Mouse (Mus musculus) central nervous system, embryonic 18 days (tissue): ENCODE results near the gene Vmn1r223. TPM values are rescaled to one million over a fixed set of nuclear protein-coding genes. Genes with fewer than 3 reads are reported as not detected.

ENCODE experiments used
- polyA plus RNA-seq: library from polyadenylated mRNA; depleted of rRNA; stranded (reverse); fragments of >200 nt; gene quantifications from 2 replicates; pipeline ENCODE4 v1.2.3, GENCODE M21; 2012; rRNA removed

The Vmn1r223 gene
- polyA plus RNA-seq, result not detected in 2 replicates

DNA sequence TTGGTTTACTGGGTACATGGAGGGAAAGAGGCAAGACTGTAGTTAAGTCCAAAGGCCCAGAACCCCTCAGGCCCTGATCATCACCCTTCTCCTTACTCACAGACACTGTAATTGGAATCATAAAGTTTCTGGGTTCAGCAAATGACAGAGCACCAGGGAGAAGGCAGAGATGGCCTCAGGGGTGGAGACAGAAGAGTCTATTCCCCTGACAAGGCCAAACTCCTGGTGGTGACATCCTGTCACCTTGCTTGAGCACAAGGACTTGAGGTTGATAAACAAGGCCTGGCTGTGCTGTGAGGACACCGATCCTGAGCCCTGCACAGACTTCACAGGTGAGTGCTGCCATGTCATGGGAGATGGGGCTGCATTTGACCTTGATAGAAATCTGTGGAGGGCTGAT, at the start of gene Vmn1r223:
TSS of gene Vmn1r223 (plus strand) at position 301 of the 400 bp plus-strand sequence.

GRCm38 (mm10) chr13:23213827-23214226, 33.1 kb upstream of the Vmn1r223 start, which contains the start of gene Vmn1r221:
TSS of gene Vmn1r221 (plus strand) at chr13:23214127.

DNA sequence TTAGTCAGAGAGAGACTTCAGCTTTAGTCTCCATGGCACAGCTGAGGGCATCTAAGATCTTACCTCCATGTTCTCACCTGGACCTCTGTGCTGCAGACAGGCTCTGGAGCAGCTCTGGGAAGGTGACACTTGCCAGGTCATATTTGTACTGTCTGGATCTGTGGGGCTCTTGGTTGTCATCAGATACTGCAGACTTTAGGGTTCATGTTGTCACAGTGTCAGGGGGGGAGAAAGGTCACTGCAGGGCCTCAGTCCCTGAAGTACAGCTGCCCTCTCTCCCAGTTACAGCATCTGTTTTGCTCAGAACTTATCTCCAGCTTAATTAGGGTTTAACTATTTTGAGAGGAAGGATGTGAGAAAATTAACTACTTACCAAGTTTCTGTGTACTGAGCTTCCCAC, 11.1 kb upstream of the Vmn1r223 start, which contains the start of gene Vmn1r222:
TSS of gene Vmn1r222 (minus strand) at position 101 of the 400 bp plus-strand sequence.

Other genes with a start within 250 kb of the Vmn1r223 start
- gene Vmn1r213, start 239.5 kb upstream of the Vmn1r223 start, polyA plus RNA-seq, result 0.03 TPM in 1 of 2 replicates, not detected in the other
- not detected in 2 replicates for gene Vmn1r214, start 216.7 kb upstream of the Vmn1r223 start, polyA plus RNA-seq
- gene Vmn1r215, start 179.1 kb upstream of the Vmn1r223 start, polyA plus RNA-seq, result not detected in 2 replicates
- not detected in 2 replicates for gene Vmn1r217, start 128.9 kb upstream of the Vmn1r223 start, polyA plus RNA-seq
- not detected in 2 replicates for gene Vmn1r218, start 114.0 kb upstream of the Vmn1r223 start, polyA plus RNA-seq
- gene Vmn1r219, start 87.8 kb upstream of the Vmn1r223 start, polyA plus RNA-seq, result not detected in 2 replicates
- not detected in 2 replicates for gene Vmn1r220, start 59.2 kb upstream of the Vmn1r223 start, polyA plus RNA-seq
- gene Vmn1r221, start 33.0 kb upstream of the Vmn1r223 start, polyA plus RNA-seq, result not detected in 2 replicates
- gene Vmn1r222, start 11.2 kb upstream of the Vmn1r223 start, polyA plus RNA-seq, result not detected in 2 replicates
- gene Zfp322a, start 122.1 kb downstream of the Vmn1r223 start, polyA plus RNA-seq, result 22.3 and 23.5 TPM in 2 replicates
- gene Abt1, start 176.7 kb downstream of the Vmn1r223 start, polyA plus RNA-seq, result 8.5 and 8.8 TPM in 2 replicates
- gene Btn1a1, start 218.8 kb downstream of the Vmn1r223 start, polyA plus RNA-seq, result 0.09 and 0.12 TPM in 2 replicates
- gene Btn2a2, start 241.7 kb downstream of the Vmn1r223 start, polyA plus RNA-seq, result 0.06 and 0.07 TPM in 2 replicates